Mouse (Mus musculus) erythroblast, adult 5-6 weeks (primary cell): ENCODE measurements at regions not wholly inside any gene's neighbourhood (a gene's known extent, or its start where the extent isn't known, plus 50 kb on each side); places are given as distances from the start of the nearest gene placed in this dataset.

Experiments
- ATAC-seq: replicated peaks from 2 replicates; pipeline ENCODE4 v1.8.0; 2016; ENCODE audit warnings: moderate number of reproducible peaks, mild to moderate bottlenecking, moderate TSS enrichment, inconsistent platforms; ENCODE audit not compliant: poor library complexity, low FRiP score, severe bottlenecking

GRCm38 (mm10) chr10:95725910-95726309 is 52.7 kb upstream of the Anapc15-ps start:
- no peak for ATAC-seq

- ATAC-seq: no peak
These were observed 52.1 kb upstream of the Anapc15-ps start for GRCm38 (mm10) chr10:95725349-95725748.
